Mouse (Mus musculus): ENCODE data around the gene Fbxl13.

Gene Fbxl13

DNA sequence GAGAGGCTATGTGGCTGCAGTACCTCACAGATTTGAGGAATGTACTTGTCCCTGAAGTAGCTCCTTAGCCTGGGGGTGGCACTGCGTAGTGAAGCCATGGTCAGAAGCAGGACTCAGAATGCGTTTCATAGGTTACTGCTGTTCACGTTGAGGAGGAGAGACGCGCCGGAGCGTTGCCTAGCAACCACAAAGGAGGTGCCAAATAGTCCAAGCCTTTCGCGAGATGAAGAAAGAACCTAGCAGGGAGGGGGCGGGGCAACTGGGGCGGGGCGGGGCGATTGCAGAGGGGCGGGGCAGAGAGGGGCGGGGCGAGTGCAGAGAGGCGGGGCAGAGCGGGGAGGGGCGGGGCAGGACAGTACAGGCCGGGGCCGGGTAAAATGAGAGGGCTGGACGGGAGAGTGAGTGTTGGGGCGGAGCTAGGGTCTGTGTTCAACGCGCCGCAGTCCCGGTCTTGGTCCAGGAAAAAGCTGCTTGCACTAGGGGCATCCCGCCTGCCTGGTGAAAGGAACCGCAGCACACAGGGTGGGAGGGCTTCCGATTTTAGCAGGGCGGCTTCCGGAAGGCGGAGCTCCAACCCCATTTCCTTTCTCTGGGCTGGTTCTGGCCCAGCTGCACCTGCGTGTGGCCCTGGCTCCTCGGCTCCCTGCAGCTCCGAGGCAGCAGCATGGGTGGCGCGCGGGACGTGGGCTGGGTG lies at the start of gene Fbxl13, which contains the start of gene Armc10:
Fbxl13 (minus strand) TSS at position 196 of the 694 bp plus-strand sequence.
Armc10 (plus strand) TSS at position 375 of the 694 bp plus-strand sequence.
- in situ Hi-C loops (cut with MboI, MseI), result no loop called here

DNA sequence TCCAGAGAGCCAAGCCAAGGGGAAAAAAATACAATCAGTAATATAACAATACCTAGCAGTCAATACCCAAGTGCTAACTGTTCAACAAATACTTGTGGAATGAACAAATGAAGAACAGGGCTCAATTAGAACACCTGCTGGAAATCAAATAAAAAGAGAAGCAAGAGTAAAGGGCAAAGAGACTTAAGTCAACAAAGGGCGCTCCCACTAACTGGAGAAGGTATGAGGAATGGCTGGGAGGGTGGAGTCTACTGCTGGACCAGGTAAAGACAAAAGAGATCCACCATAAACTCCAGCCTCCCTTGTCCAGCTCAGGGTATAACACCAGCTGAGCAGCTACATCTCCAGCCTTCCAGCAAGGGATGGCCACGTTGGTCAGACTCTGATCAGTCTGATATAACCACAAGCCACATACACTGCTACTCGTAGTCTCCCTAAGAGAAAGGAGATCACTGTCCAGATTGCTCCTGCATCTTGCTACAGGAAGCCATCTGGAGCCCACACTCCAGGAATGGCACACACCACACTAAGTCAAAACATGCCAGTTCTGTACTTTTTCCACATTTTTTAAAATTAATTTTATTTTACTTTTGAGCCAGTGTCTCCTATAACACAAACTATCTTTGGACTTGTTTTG lies 49.5 kb upstream of the Fbxl13 start:
- in situ Hi-C loops (cut with MboI, MseI), result no loop called here

DNA sequence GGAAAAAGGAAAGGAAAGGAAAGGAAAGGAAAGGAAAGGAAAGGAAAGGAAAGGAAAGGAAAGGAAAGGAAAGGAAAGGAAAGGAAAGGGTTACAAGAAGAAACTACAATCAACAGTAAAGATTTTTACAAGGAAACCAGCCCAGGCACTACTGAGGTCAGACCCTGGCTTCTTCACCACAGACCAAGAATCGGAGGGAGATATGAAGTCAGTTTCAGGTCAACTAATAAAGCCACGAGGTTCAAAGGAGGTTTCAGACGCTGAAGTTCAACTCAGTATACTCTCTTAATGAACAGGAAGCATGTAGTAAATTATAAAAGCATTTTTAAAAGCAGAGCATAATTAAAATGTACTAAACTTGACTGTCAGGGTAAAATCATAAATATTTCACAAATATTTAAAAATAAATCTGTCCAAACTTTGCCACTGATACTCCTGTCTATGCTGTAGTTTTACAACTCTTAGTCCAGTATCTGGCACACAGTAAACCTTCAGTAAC lies 48.0 kb upstream of the Fbxl13 start:
- in situ Hi-C loops (cut with MboI, MseI), result no loop called here

DNA sequence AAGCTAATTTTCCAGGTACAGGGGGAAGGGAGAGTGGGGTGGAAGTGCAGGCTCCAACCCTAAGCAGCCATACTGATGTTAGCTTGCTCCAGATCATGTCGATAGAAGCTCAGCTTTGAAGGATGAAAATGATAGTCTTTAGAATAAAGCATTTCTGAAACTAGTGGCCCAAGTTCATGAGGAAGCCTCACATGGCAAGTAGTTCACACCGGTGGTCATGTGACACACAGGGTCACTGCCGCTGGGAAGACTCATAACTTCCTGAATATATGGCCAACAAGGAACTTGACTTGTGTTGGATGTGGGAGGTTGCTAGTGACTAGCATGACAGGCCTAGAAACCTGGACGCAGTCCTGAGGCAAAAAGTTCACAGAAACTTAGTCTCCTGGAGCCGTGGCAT lies 46.8 kb upstream of the Fbxl13 start:
- in situ Hi-C loops (cut with MboI, MseI), result no loop called here

DNA sequence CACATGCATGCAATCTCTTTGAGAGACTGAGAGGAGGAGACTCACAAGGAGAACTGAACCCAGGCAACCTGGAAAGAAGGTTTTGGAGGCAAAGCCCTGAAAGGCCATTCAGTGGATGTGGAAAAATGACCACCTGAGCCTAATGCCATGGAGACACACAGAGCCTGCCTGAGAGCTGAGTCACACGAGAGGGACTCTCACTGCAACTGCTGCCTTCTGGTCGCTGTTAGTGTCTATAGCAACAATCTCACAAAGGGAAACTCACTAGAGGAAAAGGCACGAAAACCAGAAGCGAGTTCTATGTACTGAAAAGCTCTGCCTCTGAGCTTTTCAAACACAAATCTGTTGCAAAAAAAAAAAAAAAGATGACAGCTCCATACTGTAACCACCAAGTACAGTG lies 41.6 kb upstream of the Fbxl13 start:
- in situ Hi-C loops (cut with MboI, MseI), result no loop called here

DNA sequence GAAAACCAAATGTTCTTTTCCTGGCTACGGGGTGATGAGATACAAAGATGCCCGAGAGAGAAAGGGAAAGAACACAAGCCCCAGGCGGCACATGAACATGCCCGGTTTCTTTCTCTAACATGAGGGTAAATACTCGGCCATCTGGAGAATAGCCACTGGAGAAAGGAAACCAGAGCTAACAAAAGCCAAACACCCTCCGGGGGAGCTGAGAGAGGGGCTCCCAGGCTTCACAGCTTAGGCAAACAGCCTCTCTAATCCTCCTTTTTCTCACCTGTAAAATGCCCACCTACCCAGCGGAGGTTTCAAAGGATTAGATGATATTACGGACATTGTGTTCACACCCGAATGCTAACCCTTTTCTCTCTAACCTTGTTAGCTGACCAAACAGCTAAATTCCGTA lies 39.6 kb upstream of the Fbxl13 start:
- in situ Hi-C loops (cut with MboI, MseI), result no loop called here

DNA sequence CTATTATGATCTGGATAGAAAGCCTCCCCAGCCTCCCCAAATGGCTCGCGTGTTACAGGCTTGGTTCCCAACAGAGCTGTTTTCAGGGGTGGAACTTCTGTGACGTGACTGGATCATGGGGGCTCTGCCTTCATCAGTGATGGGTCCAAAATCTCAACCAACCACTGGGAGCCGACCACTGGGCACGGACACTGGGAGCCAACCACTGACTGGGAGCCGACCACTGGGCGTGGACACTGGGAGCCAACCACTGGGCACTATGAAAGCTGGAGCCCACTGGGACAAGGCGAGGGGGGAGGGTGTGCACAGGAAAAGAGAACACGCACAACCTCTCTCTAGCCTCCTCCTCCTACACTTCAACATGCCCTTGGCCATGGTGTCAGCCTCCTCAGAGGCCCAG lies 38.4 kb upstream of the Fbxl13 start:
- in situ Hi-C loops (cut with MboI, MseI), result no loop called here

DNA sequence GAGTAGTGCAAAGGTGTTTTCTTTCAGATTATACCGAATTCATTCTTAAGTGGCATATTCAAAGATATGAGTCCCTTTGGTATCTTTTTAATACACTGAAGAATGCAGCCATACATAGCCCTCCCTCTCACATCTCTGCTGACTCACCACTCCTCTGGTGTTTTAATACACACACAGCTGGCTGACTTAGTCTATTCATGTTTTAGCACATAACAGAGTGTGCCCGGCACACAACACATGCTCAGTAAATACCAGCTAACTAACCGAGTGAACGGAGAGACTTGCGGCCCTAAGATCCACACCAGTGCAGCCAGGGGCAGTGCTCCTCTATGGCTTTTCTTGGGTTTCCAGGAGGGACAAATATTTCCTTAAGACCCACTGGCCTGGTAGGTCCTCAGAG lies 35.5 kb upstream of the Fbxl13 start:
- in situ Hi-C loops (cut with MboI, MseI), result no loop called here

DNA sequence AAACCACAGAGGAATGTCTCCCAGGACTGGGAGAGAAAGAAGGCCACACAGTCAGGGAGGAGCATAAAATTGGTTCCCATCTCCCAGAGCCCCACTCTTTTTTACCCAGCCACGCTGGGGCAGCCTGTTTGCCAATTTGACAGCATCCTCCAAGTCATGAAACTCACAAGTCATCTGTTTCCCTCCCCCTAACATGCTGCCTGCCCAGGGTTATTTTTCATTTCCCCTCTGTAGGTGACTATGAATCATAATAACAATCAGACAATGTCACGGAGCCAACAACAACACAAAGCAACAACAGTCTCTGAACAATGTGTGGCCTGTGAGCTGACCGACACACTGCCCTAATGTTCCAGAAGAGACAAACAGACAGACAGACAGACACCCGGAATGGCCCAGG lies 34.6 kb upstream of the Fbxl13 start:
- in situ Hi-C loops (cut with MboI, MseI), result no loop called here

DNA sequence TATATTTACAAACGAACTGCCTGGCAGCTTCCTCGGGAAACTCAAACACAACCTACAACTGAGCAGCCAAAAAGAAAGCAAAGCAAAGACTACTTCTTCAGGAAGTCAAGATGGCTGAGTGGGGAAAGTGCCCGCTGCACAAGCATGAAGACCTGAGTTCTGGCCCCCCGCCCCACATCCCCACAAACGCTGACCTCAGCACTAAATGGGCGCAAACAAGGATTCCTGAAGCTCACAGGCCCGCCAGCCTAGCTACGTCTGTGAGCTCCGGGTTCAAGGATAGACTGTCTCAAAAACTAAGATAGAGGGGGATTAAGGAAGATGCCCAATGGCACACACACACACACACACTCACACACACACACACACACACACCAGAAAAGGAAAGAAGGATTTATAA lies 32.9 kb upstream of the Fbxl13 start:
- in situ Hi-C loops (cut with MboI, MseI), result no loop called here

DNA sequence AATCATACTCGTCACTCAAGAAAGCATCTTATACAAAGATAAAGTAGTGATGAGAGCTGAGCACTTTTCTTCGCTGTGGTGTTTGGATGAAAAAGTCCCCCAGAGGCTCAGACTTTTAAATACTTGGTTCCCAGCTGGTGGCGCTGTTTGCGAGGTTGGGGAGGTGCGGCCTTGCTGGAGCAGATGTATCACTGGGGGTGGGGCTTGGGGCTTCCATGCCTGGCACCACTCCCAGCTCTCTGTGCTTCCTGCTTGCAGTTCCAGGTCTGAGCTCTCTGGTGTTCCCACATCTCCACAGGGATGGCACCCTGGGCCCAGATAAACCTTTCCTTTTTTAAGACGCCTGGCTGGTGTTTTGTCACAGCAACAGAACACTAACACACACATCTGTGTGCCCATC lies 32.5 kb upstream of the Fbxl13 start:
- in situ Hi-C loops (cut with MboI, MseI), result no loop called here

DNA sequence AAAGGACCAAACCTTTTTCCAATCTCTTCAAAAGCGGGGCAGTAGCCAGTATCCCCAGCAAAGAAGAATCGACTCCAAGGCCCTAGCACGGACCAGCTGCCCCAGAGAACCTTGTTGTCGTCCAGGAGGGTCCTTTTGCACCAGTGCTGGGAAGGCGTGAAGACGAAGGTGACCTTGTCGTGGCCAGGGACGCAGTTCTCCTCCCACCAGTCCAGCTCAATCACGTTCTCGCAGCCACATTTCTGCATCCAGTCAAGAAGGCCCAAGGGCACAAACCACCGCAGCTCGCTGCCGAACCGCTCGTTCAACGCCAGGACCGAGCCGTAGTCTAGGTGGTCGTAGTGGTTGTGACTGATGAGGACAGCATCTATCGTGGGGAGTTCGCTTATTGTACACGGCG lies 30.1 kb upstream of the Fbxl13 start:
- in situ Hi-C loops (cut with MboI, MseI), result no loop called here

DNA sequence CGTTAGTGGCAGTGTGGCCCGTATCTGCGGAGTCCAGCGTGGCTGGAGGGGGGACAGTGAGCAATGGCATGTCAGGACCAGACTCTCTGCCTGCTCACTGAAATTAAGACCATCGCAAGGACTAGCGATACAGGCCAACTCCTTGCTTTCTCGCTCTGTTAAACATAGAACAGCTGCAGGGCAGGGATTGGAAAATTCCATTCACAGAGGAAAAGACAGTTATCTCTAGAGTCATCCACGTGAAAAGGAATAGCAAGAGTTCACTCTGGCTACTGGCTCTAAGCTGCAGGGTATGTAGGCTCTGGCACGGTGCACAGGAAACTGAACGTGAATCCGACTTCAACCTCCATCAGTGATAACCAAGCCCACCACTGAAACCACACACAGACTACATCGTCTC lies 29.6 kb upstream of the Fbxl13 start:
- in situ Hi-C loops (cut with MboI, MseI), result no loop called here

DNA sequence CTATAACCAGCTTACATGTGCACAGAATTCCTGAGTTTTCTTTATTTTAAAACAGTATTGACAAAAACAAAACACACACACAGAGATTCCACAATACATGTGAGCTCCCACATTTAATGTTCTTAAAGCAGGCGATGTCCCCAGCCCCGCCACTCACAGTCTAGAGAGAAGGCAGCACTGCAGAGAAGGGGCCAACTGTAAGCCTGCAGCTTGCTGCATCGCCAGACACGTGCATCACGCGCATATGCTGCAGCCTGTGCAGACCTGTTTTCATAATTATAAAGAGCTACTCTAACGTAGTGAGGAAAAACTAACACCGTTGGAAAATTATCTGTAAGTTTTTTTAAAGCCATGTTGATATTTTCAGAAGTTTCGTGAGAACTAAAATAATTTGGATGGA lies 28.3 kb upstream of the Fbxl13 start:
- in situ Hi-C loops (cut with MboI, MseI), result no loop called here

DNA sequence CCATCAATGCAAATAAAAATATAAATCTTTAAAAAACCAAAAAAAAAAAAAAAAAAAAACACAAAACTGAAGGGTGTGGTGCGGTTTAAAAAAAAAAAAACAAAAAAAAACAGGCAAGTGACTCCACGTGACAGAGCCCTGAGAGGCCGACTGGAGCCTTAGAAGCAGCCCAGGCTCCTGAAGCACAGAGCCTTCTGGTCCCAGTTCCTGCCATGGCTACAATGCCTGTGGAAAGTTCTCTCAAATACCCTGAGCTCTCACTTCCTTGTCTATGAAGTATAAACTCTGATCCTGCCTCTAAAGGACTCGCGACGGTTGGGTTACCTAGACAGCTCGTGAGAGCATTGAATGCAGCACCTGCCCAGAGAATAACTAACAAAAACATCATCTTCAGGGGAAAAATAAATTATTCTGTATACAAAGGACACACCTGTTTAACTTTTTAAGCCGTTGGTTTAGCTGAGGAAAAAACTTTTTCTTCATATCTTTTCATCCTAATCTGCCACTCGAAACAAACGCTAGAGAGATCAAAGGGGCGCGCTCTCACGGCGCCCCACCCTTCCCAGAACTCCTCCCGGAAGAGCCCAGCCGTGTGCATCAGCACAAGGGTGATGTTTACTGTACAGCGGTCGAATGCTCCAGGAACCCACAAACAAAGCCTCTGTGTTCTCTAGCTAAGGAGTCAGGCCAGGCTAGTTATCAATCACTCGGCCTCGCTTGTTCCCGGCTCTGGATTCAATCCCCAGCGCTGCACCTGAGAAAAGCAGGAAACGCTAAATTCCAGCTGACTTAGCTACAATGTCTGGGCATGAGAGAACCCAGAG lies 27.6 kb upstream of the Fbxl13 start:
- in situ Hi-C loops (cut with MboI, MseI), result no loop called here

DNA sequence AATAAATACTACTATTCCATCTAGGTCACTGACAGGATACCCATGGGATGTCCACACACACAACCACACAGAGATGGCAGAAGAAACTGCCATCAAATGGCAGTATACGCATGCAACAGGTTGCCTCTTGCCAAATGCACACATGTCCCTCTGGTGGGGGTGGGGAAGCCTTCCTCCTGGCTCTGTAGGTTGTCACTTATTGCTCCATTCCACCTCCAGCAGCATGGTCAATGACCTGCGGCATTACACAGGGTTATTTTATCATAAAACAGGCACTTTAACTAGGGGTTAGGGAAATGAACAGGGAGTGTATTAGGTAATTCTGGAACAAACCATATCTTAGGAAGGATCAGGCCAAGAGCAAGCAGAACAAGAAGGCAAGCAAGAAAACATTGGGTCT lies 23.9 kb upstream of the Fbxl13 start:
- in situ Hi-C loops (cut with MboI, MseI), result no loop called here

DNA sequence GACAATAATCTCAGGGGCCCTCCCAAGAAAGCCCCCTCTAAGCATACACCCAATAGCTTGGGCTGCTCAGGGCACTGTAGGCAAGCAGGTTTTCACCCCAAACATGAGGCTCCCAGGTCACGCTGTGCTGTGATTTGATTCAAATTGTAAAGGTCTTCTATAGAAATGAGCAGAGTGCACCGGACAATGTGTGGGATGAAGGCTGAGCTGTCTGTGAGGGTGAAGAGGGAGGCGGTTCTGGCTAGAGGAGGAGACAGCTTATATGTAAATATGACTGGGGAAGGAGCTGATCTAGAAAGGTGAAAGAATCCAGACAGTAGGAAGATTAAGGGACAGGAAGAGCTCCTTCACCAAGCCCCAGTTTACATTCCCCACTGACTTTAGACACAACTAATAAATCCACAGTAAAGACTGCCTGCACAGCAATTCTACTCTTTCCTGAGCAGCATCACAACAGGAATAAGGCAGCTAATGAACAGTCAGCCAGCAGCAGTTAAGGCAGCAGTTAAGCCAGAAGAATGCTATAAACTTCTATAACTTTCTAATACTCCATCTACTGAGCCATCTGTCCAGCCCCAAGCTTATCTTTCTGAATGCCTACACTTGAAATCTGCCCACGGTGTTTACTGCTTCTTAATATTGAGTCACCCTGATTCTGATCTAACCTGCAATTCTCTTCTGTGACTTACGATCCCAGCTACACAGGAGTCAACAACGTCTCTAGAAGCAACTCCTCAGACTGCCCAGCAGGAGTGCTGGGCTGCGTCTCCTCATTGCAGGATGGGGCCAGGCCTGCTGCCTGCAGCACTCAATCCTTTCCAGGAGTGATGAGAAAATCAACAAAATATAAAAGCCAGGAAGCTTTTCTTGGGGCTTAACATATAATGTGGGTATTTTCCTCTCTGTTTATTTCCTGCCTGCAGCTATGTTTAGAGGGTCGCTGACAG lies 22.0 kb upstream of the Fbxl13 start:
- in situ Hi-C loops (cut with MboI, MseI), result no loop called here

DNA sequence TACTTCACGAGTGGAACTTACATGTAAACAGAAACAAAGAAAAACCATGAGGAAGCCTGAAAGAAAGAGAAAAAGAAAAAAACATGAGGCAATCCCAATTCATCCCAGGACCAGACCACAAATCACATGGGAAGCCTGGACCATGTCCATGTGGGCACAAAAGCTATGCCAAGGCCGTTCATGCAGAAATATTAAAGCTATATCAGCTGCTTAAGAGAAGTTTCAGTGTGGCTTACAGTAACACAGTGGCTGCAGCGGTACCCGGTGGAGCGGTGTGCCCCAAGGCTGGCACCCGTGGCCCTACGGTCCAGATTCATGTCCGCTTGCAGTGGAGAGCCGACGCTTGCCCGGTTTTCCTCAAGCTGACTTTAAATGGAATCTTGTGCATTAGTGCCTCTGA lies 17.6 kb upstream of the Fbxl13 start:
- in situ Hi-C loops (cut with MboI, MseI), result no loop called here

DNA sequence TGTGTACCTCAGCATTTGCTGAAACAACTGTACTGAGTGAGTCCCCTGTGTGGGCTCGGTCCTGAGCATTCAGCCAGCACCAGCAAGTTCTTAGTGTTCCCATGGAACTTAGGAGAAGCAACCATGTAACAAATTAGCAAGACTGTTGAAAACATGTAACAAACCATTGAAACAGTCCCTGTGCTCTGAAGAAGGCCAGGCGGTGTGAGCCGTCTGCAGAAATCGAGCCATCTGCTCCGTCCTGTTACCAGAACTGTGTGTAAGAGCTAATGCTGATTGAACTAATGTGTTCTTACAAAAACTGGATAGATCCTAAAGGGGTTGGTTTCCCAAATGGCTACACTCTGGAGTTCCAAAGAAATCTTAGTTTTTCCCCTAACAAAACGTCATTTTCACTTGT lies 15.4 kb upstream of the Fbxl13 start:
- in situ Hi-C loops (cut with MboI, MseI), result no loop called here

DNA sequence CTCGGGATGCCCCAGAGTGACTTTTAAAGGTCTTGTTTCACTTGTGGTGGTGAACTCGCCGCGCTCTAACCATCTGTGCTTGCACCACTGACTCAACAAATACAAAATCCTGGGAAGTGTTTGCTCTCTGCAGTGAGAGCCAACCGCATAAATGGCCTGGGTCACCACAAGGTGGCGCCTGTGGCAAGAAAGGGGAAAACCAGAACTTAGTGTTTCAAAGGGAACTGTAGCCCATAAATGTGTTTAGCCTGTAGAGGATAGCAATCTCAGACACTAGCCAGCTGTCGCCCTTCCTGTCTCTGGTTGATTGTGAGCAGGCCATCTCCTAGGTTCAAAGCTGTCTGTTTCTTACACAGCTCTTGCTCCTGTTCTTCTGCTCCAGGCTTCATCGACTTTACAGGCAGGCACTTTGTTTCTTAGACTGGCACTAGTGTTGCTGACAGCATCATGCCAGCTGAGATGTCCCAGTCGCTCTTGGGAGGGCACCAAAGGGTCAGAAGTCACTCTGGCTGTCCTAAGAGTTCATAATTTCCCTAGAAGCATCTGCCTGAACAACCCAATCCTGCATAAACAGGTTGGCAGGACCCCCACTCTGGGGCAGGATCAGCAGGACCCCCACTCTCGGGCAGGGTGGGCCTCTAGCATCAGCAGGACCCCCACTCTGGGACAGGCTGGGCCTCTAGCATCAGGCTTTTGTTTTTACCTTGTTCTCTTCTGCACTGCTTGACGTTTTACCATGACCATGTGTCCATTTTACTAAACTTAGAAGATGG lies 13.4 kb upstream of the Fbxl13 start:
- in situ Hi-C loops (cut with MboI, MseI), result no loop called here

DNA sequence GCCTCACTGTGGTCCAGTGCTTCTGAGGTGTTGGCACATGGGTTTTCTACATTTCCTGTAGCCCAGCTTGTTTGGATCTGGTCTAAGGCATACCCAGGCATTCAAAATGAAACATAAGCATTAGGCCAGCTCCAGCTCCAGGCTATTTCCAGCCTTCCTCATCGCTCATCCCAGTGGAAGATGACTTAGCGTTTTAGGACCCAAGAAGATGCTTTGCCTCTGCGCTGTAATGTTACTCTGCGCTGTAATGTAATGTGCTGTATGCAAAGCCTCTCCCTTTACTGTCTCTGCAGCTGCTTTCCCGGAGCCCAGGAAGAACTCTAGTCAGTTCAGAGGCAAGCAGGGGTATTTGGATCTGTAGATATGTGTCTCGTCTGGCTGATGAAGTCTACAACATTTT lies 12.6 kb upstream of the Fbxl13 start:
- in situ Hi-C loops (cut with MboI, MseI), result no loop called here
